ENCODE assay signal across 7 mouse cellular contexts in genomic region chrX:47892431-47893024, GRCm38 (mm10). TPM values are rescaled to one million over a fixed set of nuclear protein-coding genes. Genes with fewer than 3 reads are reported as not detected.
DNase-seq lines count a peak whose midpoint lies in the region; ATAC-seq and TF ChIP-seq lines count a peak whose summit lies in the region.

Smarca1 (minus strand) TSS chrX:47892974.

- no peaks in the 10 kb centered on the region for H3K4me1 ChIP-seq in lung, embryonic 14.5 days (ENCODE audit: insufficient read depth)
- no peaks in the 10 kb centered on the region for H3K4me1 ChIP-seq in heart, embryonic 14.5 days (ENCODE audit: control insufficient read depth in 2 of 2, insufficient read depth in 2 of 2, low read length in 2 of 2)
- 0 out of 2 replicates have a peak, but pooled peaks cover 2% of the 10 kb centered on the region for H3K4me1 ChIP-seq in limb, embryonic 13.5 days
- no peaks in the 10 kb centered on the region for H3K4me1 ChIP-seq in small intestine, adult 2 months (ENCODE audit: control insufficient read depth, insufficient read depth, insufficient read length, low read length)

- peak within 1 kb of the TSS; percentile 54 for H3K27ac ChIP-seq in lung, embryonic 14.5 days (ENCODE audit: low read depth)
- H3K27ac ChIP-seq in heart, embryonic 14.5 days (replicated peaks in 1 of 2; ENCODE audit: control insufficient read depth in 1 of 2, insufficient read depth in 1 of 2, low read depth in 2 of 2, low read length in 2 of 2) = peak within 1 kb of the TSS; percentile 64 to 85
- H3K27ac ChIP-seq in limb, embryonic 13.5 days = peak within 1 kb of the TSS; percentile 85
- H3K27ac ChIP-seq in small intestine, adult 2 months (ENCODE audit: insufficient read depth, low read depth, low read length) = no peak within 1 kb of the TSS

- no peaks in the 10 kb centered on the region for H3K27me3 ChIP-seq in lung, embryonic 14.5 days (ENCODE audit: insufficient read depth, low read length)
- H3K27me3 ChIP-seq in heart, embryonic 14.5 days (ENCODE audit: control insufficient read depth, insufficient read depth, low read length) = no peaks in the 10 kb centered on the region
- H3K27me3 ChIP-seq in limb, embryonic 13.5 days = no peaks in the 10 kb centered on the region
- peaks cover 5% of the 10 kb centered on the region for H3K27me3 ChIP-seq in small intestine, adult 2 months (ENCODE audit: control insufficient read depth, insufficient read depth, low read length)

- peak; percentile 84 for ATAC-seq in lung, embryonic 14.5 days (ENCODE audit: insufficient read depth)
- ATAC-seq in heart, embryonic 14.5 days (ENCODE audit: insufficient number of reproducible peaks, insufficient read depth, low FRiP score, low read depth) = peak; percentile 39
- peak; percentile 83 for ATAC-seq in limb, embryonic 13.5 days (ENCODE audit: low FRiP score, low read depth)

- no peaks in the 10 kb centered on the region for H3K36me3 ChIP-seq in lung, embryonic 14.5 days (ENCODE audit: insufficient read depth)
- H3K36me3 ChIP-seq in heart, embryonic 14.5 days (ENCODE audit: control insufficient read depth, insufficient read depth, low read length) = no peaks in the 10 kb centered on the region
- H3K36me3 ChIP-seq in limb, embryonic 13.5 days = no peaks in the 10 kb centered on the region
- no peaks in the 10 kb centered on the region for H3K36me3 ChIP-seq in small intestine, adult 2 months (ENCODE audit: control insufficient read depth, insufficient read depth, low read length)

- peak within 1 kb of the TSS; percentile 58 for H3K4me3 ChIP-seq in lung, embryonic 14.5 days (ENCODE audit: low read depth, low read length)
- H3K4me3 ChIP-seq in heart, embryonic 14.5 days (ENCODE audit: control insufficient read depth in 1 of 2, insufficient read depth in 1 of 2, low read depth in 1 of 2, low read length in 2 of 2) = peak within 1 kb of the TSS; percentile 57 to 69
- H3K4me3 ChIP-seq in limb, embryonic 13.5 days = peak within 1 kb of the TSS; percentile 59
- peak within 1 kb of the TSS; percentile 68 for H3K4me3 ChIP-seq in small intestine, adult 2 months (ENCODE audit: low read depth, low read length)

- no peak; the same call in 1 of the 2 replicates for TF ChIP-seq POLR2A in brain, embryonic 14.5 days (IDR thresholded peaks at IDR 0.05; ENCODE audit: borderline replicate concordance, extremely low read depth, insufficient read depth, insufficient read length, poor library complexity, severe bottlenecking)
- no peak for TF ChIP-seq POLR2A in small intestine, adult 2 months (IDR thresholded peaks at IDR 0.05; ENCODE audit: low read depth, low read length)

- H3K9ac ChIP-seq in lung, embryonic 14.5 days = peak within 1 kb of the TSS; percentile 68
- peak within 1 kb of the TSS; percentile 72 for H3K9ac ChIP-seq in heart, embryonic 14.5 days (ENCODE audit: low read length)
- peak within 1 kb of the TSS; percentile 72 for H3K9ac ChIP-seq in limb, embryonic 13.5 days

- H3K4me2 ChIP-seq in lung, embryonic 14.5 days = peak within 1 kb of the TSS; percentile 67
- H3K4me2 ChIP-seq in heart, embryonic 14.5 days (ENCODE audit: low read length) = peak within 1 kb of the TSS; percentile 66
- peak within 1 kb of the TSS; percentile 64 for H3K4me2 ChIP-seq in limb, embryonic 13.5 days (replicated peaks)

- whole genome bisulfite sequencing in lung, embryonic 14.5 days = 22% methylated on average over 13 of the region's 17 CpGs
- WGBS in heart, embryonic 14.5 days = 20% methylated on average over 14 of the region's 17 CpGs
- WGBS in limb, embryonic 13.5 days = 12% methylated on average over 14 of the region's 17 CpGs
- WGBS in small intestine, adult 2 months = 23% methylated on average over 11 of the region's 17 CpGs

- H3K9me3 ChIP-seq in lung, embryonic 14.5 days (ENCODE audit: low read depth, low read length) = no peaks in the 10 kb centered on the region
- no peaks in the 10 kb centered on the region for H3K9me3 ChIP-seq in heart, embryonic 14.5 days (ENCODE audit: control insufficient read depth, low read length)
- H3K9me3 ChIP-seq in limb, embryonic 13.5 days = no peaks in the 10 kb centered on the region

- peak; percentile 6 for DNase-seq in lung, embryonic 14.5 days
- no peak for DNase-seq in lung, postnatal 10 days
- DNase-seq in brain, embryonic 14.5 days (ENCODE audit: low read depth) = peak; percentile 49
- no peak for DNase-seq in adipocyte (ENCODE audit: low spot score)

- no peak for TF ChIP-seq CTCF in lung, embryonic 14.5 days (IDR thresholded peaks at IDR 0.05; ENCODE audit: low read depth)
- TF ChIP-seq CTCF in brain, embryonic 14.5 days (IDR thresholded peaks at IDR 0.05; ENCODE audit: borderline replicate concordance, extremely low read depth, insufficient read depth, insufficient read length) = no peak
- TF ChIP-seq CTCF in small intestine, adult 2 months (IDR thresholded peaks at IDR 0.05; ENCODE audit: extremely low read depth, insufficient read length, insufficient replicate concordance, low read depth, low read length) = no peak

RNA-seq across cellular contexts. Expression of gene Smarca1, which starts in this region (rescaled TPM):
- polyA plus RNA-seq in lung, embryonic 14.5 days (2014; fragmentation: Nextera tagmentation; extraction: Ambion mirVana) = 29.9 and 32.5 TPM in 2 replicates
- 14.0 and 21.2 TPM in 2 replicates for polyA plus RNA-seq in brain, embryonic 14.5 days (2012; rRNA removed)
- 25.6 and 27.7 TPM in 2 replicates for polyA plus RNA-seq in heart, embryonic 14.5 days (2014; fragmentation: Nextera tagmentation; extraction: Ambion mirVana)
- polyA plus RNA-seq in limb, embryonic 13.5 days (2015; fragmentation: Nextera tagmentation; extraction: Ambion mirVana) = 49.7 and 52.1 TPM in 2 replicates
- 0.06 and 0.44 TPM in 2 replicates for polyA plus RNA-seq in small intestine, adult 2 months (2012; rRNA removed)

Comparison
In these comparisons a context has a peak if more than half of its experiments do, and no peak if none do; other contexts are left out.
1. RNA of gene Smarca1 (polyA plus RNA-seq): 49.7 to 52.1 TPM in limb, embryonic 13.5 days, 29.9 to 32.5 TPM in lung, embryonic 14.5 days, 25.6 to 27.7 TPM in heart, embryonic 14.5 days and 14.0 to 21.2 TPM in brain, embryonic 14.5 days; 0.06 to 0.44 TPM in small intestine, adult 2 months; every median in the first group is over 10 times any median in the second.
2. DNase-seq: peak in lung, embryonic 14.5 days (single experiment) and brain, embryonic 14.5 days (single experiment); none in lung, postnatal 10 days (single experiment) and adipocyte (single experiment).
3. Peak in every context shown above with its lines, with median percentiles within 50 percentile points of each other: ATAC-seq, H3K4me2 ChIP-seq, H3K4me3 ChIP-seq and H3K9ac ChIP-seq.